ENCODE assay signal across 9 mouse cellular contexts in genomic region chr1:86618454-86619125, GRCm38 (mm10). TPM values are rescaled to one million over a fixed set of nuclear protein-coding genes. Genes with fewer than 3 reads are reported as not detected.
A peak's percentile ranks its signal among the peaks of the same experiment; 100 is the strongest.
DNase-seq lines count a peak whose midpoint lies in the region; ATAC-seq and TF ChIP-seq lines count a peak whose summit lies in the region.
"Had no signal": no experiment of that assay in that cellular context is flagged by ENCODE, and none has a peak within 500 bp of the region (broad histone marks: within the 10 kb centered on the region; RNA-seq: fewer than 3 reads in every experiment).

No protein-coding gene starts in this region.

- no peaks in the 10 kb centered on the region for H3K27me3 ChIP-seq in kidney, embryonic 14.5 days (ENCODE audit: control insufficient read depth, insufficient read depth, low read length)
- no peaks in the 10 kb centered on the region for H3K27me3 ChIP-seq in hindbrain, postnatal 0 days (ENCODE audit: insufficient read depth, low read length)
- no peaks in the 10 kb centered on the region for H3K27me3 ChIP-seq in limb, embryonic 10.5 days (ENCODE audit: low read depth, poor library complexity, severe bottlenecking)
- H3K27me3 ChIP-seq in neural tube, embryonic 14.5 days (ENCODE audit: control insufficient read depth, insufficient read depth, low read length), result no peaks in the 10 kb centered on the region

- H3K27ac ChIP-seq in kidney, embryonic 14.5 days (ENCODE audit: low read depth, low read length), result no peak overlapping the region
- no peak overlapping the region for H3K27ac ChIP-seq in hindbrain, postnatal 0 days
- H3K27ac ChIP-seq in limb, embryonic 10.5 days, result no peak overlapping the region
- H3K27ac ChIP-seq in neural tube, embryonic 14.5 days (ENCODE audit: low read depth, low read length), result no peak overlapping the region

- WGBS in kidney, embryonic 14.5 days, result 62% methylated on average over 10 of the region's 10 CpGs
- WGBS in hindbrain, postnatal 0 days, result 60% methylated on average over 10 of the region's 10 CpGs
- WGBS in limb, embryonic 10.5 days, result 59% methylated on average over 10 of the region's 10 CpGs
- 60% methylated on average over 10 of the region's 10 CpGs for WGBS in neural tube, embryonic 14.5 days

- no peak overlapping the region for H3K4me3 ChIP-seq in kidney, embryonic 14.5 days (ENCODE audit: low read length)
- no peak overlapping the region for H3K4me3 ChIP-seq in hindbrain, postnatal 0 days (ENCODE audit: low read length)
- no peak overlapping the region for H3K4me3 ChIP-seq in limb, embryonic 10.5 days
- no peak overlapping the region for H3K4me3 ChIP-seq in neural tube, embryonic 14.5 days (ENCODE audit: low read depth, low read length)
- H3K4me3 ChIP-seq: erythroblast, embryonic 14.5 days had no signal

- H3K9ac ChIP-seq in kidney, embryonic 14.5 days (ENCODE audit: low read depth, low read length), result no peak overlapping the region
- no peak overlapping the region for H3K9ac ChIP-seq in hindbrain, postnatal 0 days (replicated peaks; ENCODE audit: low read length)
- no peak overlapping the region for H3K9ac ChIP-seq in neural tube, embryonic 14.5 days (replicated peaks; ENCODE audit: low read depth, low read length)

- TF ChIP-seq CTCF in hindbrain, postnatal 0 days (IDR thresholded peaks at IDR 0.05; ENCODE audit: low read depth), result peak; percentile 86

- DNase-seq in kidney, adult 8-10 months, result peak; percentile 26 to 69
- peak; percentile 63 to 65 for DNase-seq in adrenal gland, adult 18-20 months (ENCODE audit: low spot score in 2 of 2)
- peak; percentile 70 for DNase-seq in embryo, embryonic 9.5 days (ENCODE audit: extremely low spot score)
- peak; percentile 92 for DNase-seq in hindbrain, postnatal 0 days (ENCODE audit: low spot score)
- peak; percentile 53 for DNase-seq in limb, embryonic 10.5 days (ENCODE audit: low spot score)
- DNase-seq in thymus, postnatal 4 days, result peak; percentile 72

- no peak for ATAC-seq in kidney, embryonic 14.5 days (ENCODE audit: low FRiP score, low TSS enrichment)
- peak; percentile 78 for ATAC-seq in hindbrain, postnatal 0 days
- peak; percentile 68; the same call in 1 of the 2 replicates for ATAC-seq in neural tube, embryonic 14.5 days (ENCODE audit: low read depth)

- H3K4me2 ChIP-seq in kidney, embryonic 14.5 days (replicated peaks; ENCODE audit: low read depth, low read length), result no peak overlapping the region
- no peak overlapping the region for H3K4me2 ChIP-seq in hindbrain, postnatal 0 days (ENCODE audit: low read depth, low read length)
- no peak overlapping the region for H3K4me2 ChIP-seq in neural tube, embryonic 14.5 days (ENCODE audit: low read depth, low read length)

- H3K9me3 ChIP-seq in kidney, embryonic 14.5 days (ENCODE audit: control insufficient read depth, low read length), result no peaks in the 10 kb centered on the region
- no peaks in the 10 kb centered on the region for H3K9me3 ChIP-seq in hindbrain, postnatal 0 days (ENCODE audit: low read length)
- no peaks in the 10 kb centered on the region for H3K9me3 ChIP-seq in limb, embryonic 10.5 days (replicated peaks)
- no peaks in the 10 kb centered on the region for H3K9me3 ChIP-seq in neural tube, embryonic 14.5 days (ENCODE audit: control insufficient read depth, low read length)

- no peaks in the 10 kb centered on the region for H3K4me1 ChIP-seq in kidney, embryonic 14.5 days (ENCODE audit: control insufficient read depth, insufficient read depth, low read length)
- H3K4me1 ChIP-seq in hindbrain, postnatal 0 days (ENCODE audit: insufficient read depth, low read length), result no peaks in the 10 kb centered on the region
- H3K4me1 ChIP-seq in limb, embryonic 10.5 days, result no peaks in the 10 kb centered on the region
- H3K4me1 ChIP-seq in neural tube, embryonic 14.5 days (ENCODE audit: control insufficient read depth, insufficient read depth, low read length), result peaks cover 3% of the 10 kb centered on the region; the same call in 1 of the 2 replicates

- H3K36me3 ChIP-seq in kidney, embryonic 14.5 days (ENCODE audit: control insufficient read depth, insufficient read depth, low read length), result no peaks in the 10 kb centered on the region
- no peaks in the 10 kb centered on the region for H3K36me3 ChIP-seq in hindbrain, postnatal 0 days (ENCODE audit: insufficient read depth, low read length)
- no peaks in the 10 kb centered on the region for H3K36me3 ChIP-seq in limb, embryonic 10.5 days
- H3K36me3 ChIP-seq in neural tube, embryonic 14.5 days (ENCODE audit: control insufficient read depth, insufficient read depth, low read length), result no peaks in the 10 kb centered on the region

RNA-seq across cellular contexts. Expression of gene Cops7b, which starts 35.9 kb away (rescaled TPM):
- polyA plus RNA-seq in kidney, embryonic 14.5 days (2014; fragmentation: Nextera tagmentation; extraction: Ambion mirVana), result 40.4 and 45.4 TPM in 2 replicates
- 10 to 100 TPM in 1 of 2 experiments, 1 to 10 TPM in 1; 9.9 to 12.6 TPM for total RNA-seq in adrenal gland, adult 18-20 months (2021)
- 33.6 and 47.0 TPM in 2 replicates for total RNA-seq in hindbrain, postnatal 0 days (2014; rRNA removed)
- 44.7 and 48.3 TPM in 2 replicates for polyA plus RNA-seq in hindbrain, postnatal 0 days (2015; fragmentation: Nextera tagmentation; extraction: Ambion mirVana)
- 77.0 and 79.9 TPM in 2 replicates for polyA plus RNA-seq in limb, embryonic 10.5 days (2016; fragmentation: Nextera tagmentation; extraction: Ambion mirVana)
- 52.1 and 55.7 TPM in 2 replicates for polyA plus RNA-seq in neural tube, embryonic 14.5 days (2014; fragmentation: Nextera tagmentation; extraction: Ambion mirVana)

RNA-seq across cellular contexts. Expression of gene Pde6d, which starts 36.2 kb away (rescaled TPM):
- 65.5 and 71.7 TPM in 2 replicates for polyA plus RNA-seq in kidney, embryonic 14.5 days (2014; fragmentation: Nextera tagmentation; extraction: Ambion mirVana)
- 10 to 100 TPM; 25.3 to 26.0 TPM for total RNA-seq in adrenal gland, adult 18-20 months (2021)
- total RNA-seq in hindbrain, postnatal 0 days (2014; rRNA removed), result 36.6 and 39.1 TPM in 2 replicates
- polyA plus RNA-seq in hindbrain, postnatal 0 days (2015; fragmentation: Nextera tagmentation; extraction: Ambion mirVana), result 112 and 121 TPM in 2 replicates
- 60.5 and 74.6 TPM in 2 replicates for polyA plus RNA-seq in limb, embryonic 10.5 days (2016; fragmentation: Nextera tagmentation; extraction: Ambion mirVana)
- polyA plus RNA-seq in neural tube, embryonic 14.5 days (2014; fragmentation: Nextera tagmentation; extraction: Ambion mirVana), result 92.9 and 97.4 TPM in 2 replicates

RNA-seq across cellular contexts. Expression of gene Nppc, which starts 51.8 kb away (rescaled TPM):
- 2.1 and 2.4 TPM in 2 replicates for polyA plus RNA-seq in kidney, embryonic 14.5 days (2014; fragmentation: Nextera tagmentation; extraction: Ambion mirVana)
- total RNA-seq in adrenal gland, adult 18-20 months (2021), result under 1 TPM in 1 of 2 experiments, not detected in 1; 0.40 TPM
- 13.5 and 14.6 TPM in 2 replicates for total RNA-seq in hindbrain, postnatal 0 days (2014; rRNA removed)
- polyA plus RNA-seq in hindbrain, postnatal 0 days (2015; fragmentation: Nextera tagmentation; extraction: Ambion mirVana), result 22.7 and 27.7 TPM in 2 replicates
- 0.34 and 0.59 TPM in 2 replicates for polyA plus RNA-seq in limb, embryonic 10.5 days (2016; fragmentation: Nextera tagmentation; extraction: Ambion mirVana)
- polyA plus RNA-seq in neural tube, embryonic 14.5 days (2014; fragmentation: Nextera tagmentation; extraction: Ambion mirVana), result 13.4 and 18.4 TPM in 2 replicates
- polyA plus RNA-seq: erythroblast, embryonic 14.5 days had no signal
